Mouse (Mus musculus) kidney, embryonic 15.5 days (tissue): ENCODE results near the gene Paqr7. TPM values are rescaled to one million over a fixed set of nuclear protein-coding genes. Genes with fewer than 3 reads are reported as not detected.

Experiments
- ATAC-seq: fragments of 200-750 bp; cut with Nextera tagmentation; replicated peaks from 2 replicates; pipeline ENCODE4 v1.8.0; 2017; ENCODE audit warnings: moderate TSS enrichment; ENCODE audit not compliant: low FRiP score
- H3K27ac ChIP-seq: fragments of 300-500 bp; sonication (generic); 2 replicates; pipeline ENCODE4 v1.5.1; 2015; ENCODE audit warnings: mild to moderate bottlenecking, inconsistent platforms
- H3K27me3 ChIP-seq: fragments of 300-500 bp; sonication (generic); 2 replicates; pipeline ENCODE4 v1.6.1; 2015; ENCODE audit warnings: inconsistent platforms
- H3K36me3 ChIP-seq: fragments of 300-500 bp; sonication (generic); 2 replicates; pipeline ENCODE4 v1.6.1; 2015; ENCODE audit warnings: inconsistent platforms
- H3K4me1 ChIP-seq: fragments of 300-500 bp; sonication (generic); 2 replicates; pipeline ENCODE4 v1.6.1; 2015; ENCODE audit warnings: inconsistent platforms
- H3K4me2 ChIP-seq: fragments of 300-500 bp; sonication (generic); 2 replicates; pipeline ENCODE4 v1.6.1; 2015; ENCODE audit warnings: moderate library complexity, mild to moderate bottlenecking, inconsistent platforms
- H3K4me3 ChIP-seq: fragments of 300-500 bp; sonication (generic); replicated peaks from 2 replicates; pipeline ENCODE4 v1.5.1; 2015; ENCODE audit warnings: mild to moderate bottlenecking, inconsistent platforms
- H3K9ac ChIP-seq: fragments of 300-500 bp; sonication (generic); 2 replicates; pipeline ENCODE4 v1.6.1; 2015; ENCODE audit warnings: mild to moderate bottlenecking, inconsistent platforms
- H3K9me3 ChIP-seq: fragments of 300-500 bp; sonication (generic); replicated peaks from 2 replicates; pipeline ENCODE4 v1.6.1; 2016; ENCODE audit warnings: inconsistent platforms
- WGBS: fragments of 180-500 bp; shearing (Covaris S2); methylation state at CpG from one replicate; pipeline ENCODE4 v1.1.7; 2015; ENCODE audit warnings: mixed read lengths; 5-methylcytosine and 5-hydroxymethylcytosine counted together
- polyA plus RNA-seq: library from polyadenylated mRNA; unstranded; fragments of >200 nt; fragmentation: Nextera tagmentation; extraction: Ambion mirVana; gene quantifications from 2 replicates; pipeline ENCODE4 v1.2.1, GENCODE M21; 2015

Gene Paqr7
- polyA plus RNA-seq, 1 experiment from 2014 or later: 3.5 TPM

DNA sequence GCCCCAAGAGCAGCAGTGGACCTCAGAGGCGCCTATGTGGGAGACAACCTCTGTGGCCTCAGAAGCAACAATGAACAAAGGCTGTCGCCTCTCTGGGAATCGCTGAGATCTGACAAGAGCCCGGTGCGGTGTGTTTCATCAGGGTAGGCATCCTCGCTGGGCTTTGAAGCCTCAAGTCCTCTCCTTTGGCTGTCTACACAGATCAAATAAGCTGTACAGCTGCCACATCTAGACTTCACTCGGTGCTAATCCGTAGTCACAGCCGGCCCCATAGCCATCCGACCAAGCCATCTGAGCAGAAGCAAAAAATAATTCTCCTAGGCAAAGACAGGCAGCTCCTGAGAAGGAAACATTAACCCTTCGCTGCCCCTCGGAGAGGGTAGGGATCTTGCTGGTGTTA, 30.7 kb upstream of the Paqr7 start:
- no peak overlapping the region for H3K4me3 ChIP-seq
- no peaks in the 10 kb centered on the region for H3K9me3 ChIP-seq
- 49% methylated on average over 12 of the region's 12 CpGs for WGBS
- no peak overlapping the region for H3K9ac ChIP-seq
- H3K4me1 ChIP-seq: peaks cover 16% of the 10 kb centered on the region
- H3K4me2 ChIP-seq: no peak overlapping the region
- H3K36me3 ChIP-seq: peaks cover 2% of the 10 kb centered on the region
- no peak for ATAC-seq
- H3K27me3 ChIP-seq: no peaks in the 10 kb centered on the region
- H3K27ac ChIP-seq: no peak overlapping the region

- Histone ChIP-seq H3K9me3 (no peaks in the 10 kb centered on the region), H3K9ac (0 out of 2 replicates have a peak overlapping the region, but pooled peaks have one; percentile 91), H3K4me1 (peaks cover 22% of the 10 kb centered on the region), H3K27ac (0 out of 2 replicates have a peak overlapping the region, but pooled peaks have one; percentile 63), H3K4me3 (no peak overlapping the region; the same call in 1 of the 2 replicates), H3K27me3 (no peaks in the 10 kb centered on the region), H3K36me3 (peaks cover 10% of the 10 kb centered on the region), H3K4me2 (peak overlapping the region; percentile 89)
- no peak for ATAC-seq
- WGBS: 75% methylated on average over 11 of the region's 11 CpGs
Measured at GRCm38 (mm10) chr4:134466381-134467262, 29.9 kb upstream of the Paqr7 start.

GRCm38 (mm10) chr4:134467435-134468214, 28.9 kb upstream of the Paqr7 start:
- peak; percentile 3; the same call in 1 of the 2 replicates for ATAC-seq
- Histone ChIP-seq H3K27me3 (no peaks in the 10 kb centered on the region), H3K9me3 (no peaks in the 10 kb centered on the region), H3K4me1 (peaks cover 22% of the 10 kb centered on the region), H3K4me2 (peak overlapping the region; percentile 89), H3K4me3 (peak overlapping the region; percentile 99), H3K27ac (peak overlapping the region; percentile 63), H3K36me3 (peaks cover 19% of the 10 kb centered on the region), H3K9ac (peak overlapping the region; percentile 91)
- under 1% methylated on average over 31 of the region's 31 CpGs for WGBS

GRCm38 (mm10) chr4:134468215-134468575, 28.3 kb upstream of the Paqr7 start, which contains the start of gene Stmn1:
Gene Stmn1 (plus strand): TSS chr4:134468320.
- Histone ChIP-seq H3K27ac (peak within 1 kb of the TSS; percentile 97), H3K4me1 (peaks cover 22% of the 10 kb centered on the region), H3K4me3 (peak within 1 kb of the TSS; percentile 99), H3K4me2 (peak within 1 kb of the TSS; percentile 89), H3K9ac (peak within 1 kb of the TSS; percentile 91), H3K27me3 (no peaks in the 10 kb centered on the region), H3K36me3 (peaks cover 24% of the 10 kb centered on the region), H3K9me3 (no peaks in the 10 kb centered on the region)
- WGBS: under 1% methylated on average over 30 of the region's 31 CpGs
- peak; percentile 96 for ATAC-seq

- H3K4me2 ChIP-seq: peak overlapping the region; percentile 89
- H3K27me3 ChIP-seq: no peaks in the 10 kb centered on the region
- H3K27ac ChIP-seq: peak overlapping the region; percentile 97
- H3K4me3 ChIP-seq: peak overlapping the region; percentile 99
- H3K9me3 ChIP-seq: no peaks in the 10 kb centered on the region
- WGBS: under 1% methylated on average over 67 of the region's 68 CpGs
- peak overlapping the region; percentile 91 for H3K9ac ChIP-seq
- H3K4me1 ChIP-seq: peaks cover 22% of the 10 kb centered on the region
- peak; percentile 90 for ATAC-seq
- peaks cover 25% of the 10 kb centered on the region for H3K36me3 ChIP-seq
Measured at GRCm38 (mm10) chr4:134468578-134469266, 27.8 kb upstream of the Paqr7 start.

DNA sequence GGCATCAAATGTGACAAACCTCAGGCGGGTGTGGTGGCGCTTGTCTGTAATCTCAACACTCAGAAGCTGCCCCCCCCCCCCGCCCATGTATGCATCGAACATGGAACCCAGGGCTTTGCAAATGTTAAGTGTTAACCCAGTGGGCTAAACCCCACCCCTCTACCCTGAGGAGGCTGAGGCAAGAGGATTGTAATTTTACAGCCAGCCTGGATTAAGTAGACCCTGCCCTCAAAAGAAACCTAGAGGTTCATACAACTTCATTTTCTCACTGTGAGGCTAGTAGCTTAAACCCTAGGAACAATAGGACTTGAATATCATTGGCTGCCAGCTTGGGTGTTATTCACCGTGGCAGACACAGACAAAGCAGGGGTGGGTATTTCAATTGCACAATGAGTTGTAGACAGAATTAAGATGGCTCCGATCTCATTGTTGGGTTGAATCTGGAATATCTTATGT, 27.1 kb upstream of the Paqr7 start:
- Histone ChIP-seq H3K4me3 (peak overlapping the region; percentile 99), H3K9ac (peak overlapping the region; percentile 91), H3K4me1 (peaks cover 22% of the 10 kb centered on the region), H3K27ac (peak overlapping the region; percentile 97), H3K36me3 (peaks cover 32% of the 10 kb centered on the region), H3K4me2 (peak overlapping the region; percentile 89), H3K9me3 (no peaks in the 10 kb centered on the region), H3K27me3 (no peaks in the 10 kb centered on the region)
- 11% methylated on average over 6 of the region's 6 CpGs for WGBS
- ATAC-seq: no peak

DNA sequence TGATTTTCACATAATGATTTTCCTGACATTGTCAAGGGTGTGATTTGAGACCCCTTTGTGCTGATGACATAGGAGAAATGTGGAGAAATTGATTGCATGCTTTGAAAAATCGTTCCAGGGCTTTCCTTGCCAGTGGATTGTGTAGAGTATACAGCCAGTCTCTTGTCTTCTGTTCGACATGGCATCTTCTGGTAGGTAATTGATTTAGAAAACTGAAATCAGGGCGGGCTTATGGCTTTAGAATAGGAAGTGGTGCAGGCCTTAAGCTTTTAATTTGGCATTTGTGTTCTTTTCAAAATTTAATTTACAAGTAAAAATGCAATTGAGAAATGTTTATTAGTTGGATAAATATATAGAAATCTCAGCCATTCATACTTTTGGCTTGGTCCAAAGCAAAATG, 26.5 kb upstream of the Paqr7 start:
- Histone ChIP-seq H3K9ac (peak overlapping the region; percentile 91), H3K4me3 (peak overlapping the region; percentile 99), H3K4me1 (peaks cover 22% of the 10 kb centered on the region), H3K9me3 (no peaks in the 10 kb centered on the region), H3K27me3 (no peaks in the 10 kb centered on the region), H3K27ac (no peak overlapping the region), H3K4me2 (peak overlapping the region; percentile 89), H3K36me3 (peaks cover 38% of the 10 kb centered on the region)
- WGBS: 60% methylated on average over 3 of the region's 3 CpGs
- no peak for ATAC-seq

GRCm38 (mm10) chr4:134471469-134471868, 25.0 kb upstream of the Paqr7 start:
- H3K9ac ChIP-seq: no peak overlapping the region
- no peak for ATAC-seq
- H3K27ac ChIP-seq: no peak overlapping the region
- H3K4me3 ChIP-seq: no peak overlapping the region
- H3K9me3 ChIP-seq: no peaks in the 10 kb centered on the region
- peaks cover 22% of the 10 kb centered on the region for H3K4me1 ChIP-seq
- no peaks in the 10 kb centered on the region for H3K27me3 ChIP-seq
- H3K36me3 ChIP-seq: peaks cover 53% of the 10 kb centered on the region
- H3K4me2 ChIP-seq: no peak overlapping the region

GRCm38 (mm10) chr4:134473764-134474163, 22.7 kb upstream of the Paqr7 start:
- 84% methylated on average over 4 of the region's 4 CpGs for WGBS

DNA sequence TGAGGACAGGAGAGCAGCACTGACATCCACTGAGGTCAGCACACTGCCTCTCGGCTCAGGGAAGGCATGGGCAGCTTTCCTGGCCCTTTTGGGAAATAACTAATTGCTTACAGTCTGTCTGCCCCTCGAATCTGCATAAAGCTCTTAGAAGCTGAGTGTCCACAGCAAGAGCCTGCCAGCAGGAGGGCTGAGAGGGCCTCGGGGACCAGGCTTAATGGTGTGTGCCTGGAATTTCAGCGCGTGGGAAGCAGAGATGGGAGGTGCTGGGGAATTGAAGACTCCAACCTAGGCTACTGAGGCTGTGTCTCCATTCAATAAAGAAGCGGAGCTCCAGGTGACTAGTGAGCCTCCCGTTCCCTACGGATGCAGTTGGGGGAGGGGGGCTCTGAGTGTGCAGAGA, 22.3 kb upstream of the Paqr7 start:
- 62% methylated on average over 8 of the region's 8 CpGs for WGBS
- Histone ChIP-seq H3K27me3 (no peaks in the 10 kb centered on the region), H3K4me2 (no peak overlapping the region), H3K4me1 (peaks cover 22% of the 10 kb centered on the region), H3K4me3 (no peak overlapping the region), H3K36me3 (peaks cover 61% of the 10 kb centered on the region), H3K9ac (no peak overlapping the region), H3K9me3 (no peaks in the 10 kb centered on the region), H3K27ac (0 out of 2 replicates have a peak overlapping the region, but pooled peaks have one; percentile 10)
- no peak for ATAC-seq

More at GRCm38 (mm10) chr4:134473764-134474163, 22.7 kb upstream of the Paqr7 start:
- Histone ChIP-seq H3K4me2 (no peak overlapping the region), H3K4me1 (peaks cover 22% of the 10 kb centered on the region), H3K9ac (no peak overlapping the region), H3K27me3 (no peaks in the 10 kb centered on the region), H3K4me3 (no peak overlapping the region), H3K36me3 (peaks cover 61% of the 10 kb centered on the region), H3K9me3 (no peaks in the 10 kb centered on the region), H3K27ac (0 out of 2 replicates have a peak overlapping the region, but pooled peaks have one; percentile 10)
- ATAC-seq: no peak

- Histone ChIP-seq H3K4me2 (no peak overlapping the region), H3K9ac (no peak overlapping the region), H3K27ac (no peak overlapping the region), H3K4me1 (0 out of 2 replicates have a peak, but pooled peaks cover 3% of the 10 kb centered on the region), H3K4me3 (no peak overlapping the region), H3K27me3 (no peaks in the 10 kb centered on the region), H3K9me3 (no peaks in the 10 kb centered on the region), H3K36me3 (peaks cover 49% of the 10 kb centered on the region)
- no peak for ATAC-seq
- 93% methylated on average over 8 of the region's 8 CpGs for WGBS
Measured at GRCm38 (mm10) chr4:134476899-134477298, 19.6 kb upstream of the Paqr7 start.
